Mouse (Mus musculus): Measurements from ENCODE around the gene Cep170. TPM values are rescaled to one million over a fixed set of nuclear protein-coding genes. Genes with fewer than 3 reads are reported as not detected.
A peak's percentile ranks its signal among the peaks of the same experiment; 100 is the strongest.

Gene Cep170
- polyA plus RNA-seq, 1 experiment = 12.1 TPM

- peaks cover 10% of the 10 kb centered on the region for H3K4me1 ChIP-seq (ENCODE audit: control insufficient read depth, insufficient read depth, low read length)
- TF ChIP-seq CTCF (IDR thresholded peaks at IDR 0.05; ENCODE audit: control insufficient read depth, insufficient read depth, low read length) (no peak), POLR2A (IDR thresholded peaks at IDR 0.05; ENCODE audit: borderline replicate concordance, control insufficient read depth, low read depth, low read length) (no peak)
- no peak overlapping the region for H3K4me3 ChIP-seq (replicated peaks; ENCODE audit: control insufficient read depth, low read depth, low read length)
- 5% methylated on average over 1 of the region's 1 CpGs for WGBS
- no peak overlapping the region for H3K27ac ChIP-seq (ENCODE audit: control insufficient read depth, insufficient read depth, low read depth, low read length, poor library complexity)
Measured at GRCm38 (mm10) chr1:176821929-176822328, 8.1 kb upstream of the Cep170 start.

GRCm38 (mm10) chr1:176818763-176819162, 4.9 kb upstream of the Cep170 start:
- no peak overlapping the region for H3K4me3 ChIP-seq (replicated peaks; ENCODE audit: control insufficient read depth, low read depth, low read length)
- H3K27ac ChIP-seq (ENCODE audit: control insufficient read depth, insufficient read depth, low read depth, low read length, poor library complexity) = peak overlapping the region; percentile 42; the same call in 1 of the 2 replicates
- TF ChIP-seq CTCF (IDR thresholded peaks at IDR 0.05; ENCODE audit: control insufficient read depth, insufficient read depth, low read length) (no peak), POLR2A (IDR thresholded peaks at IDR 0.05; ENCODE audit: borderline replicate concordance, control insufficient read depth, low read depth, low read length) (no peak)
- H3K4me1 ChIP-seq (ENCODE audit: control insufficient read depth, insufficient read depth, low read length) = peaks cover 6% of the 10 kb centered on the region
- 40% methylated on average over 6 of the region's 6 CpGs for WGBS

- TF ChIP-seq POLR2A (IDR thresholded peaks at IDR 0.05; ENCODE audit: borderline replicate concordance, control insufficient read depth, low read depth, low read length) (no peak), CTCF (IDR thresholded peaks at IDR 0.05; ENCODE audit: control insufficient read depth, insufficient read depth, low read length) (no peak)
- peaks cover 6% of the 10 kb centered on the region for H3K4me1 ChIP-seq (ENCODE audit: control insufficient read depth, insufficient read depth, low read length)
- no peak overlapping the region for H3K27ac ChIP-seq (ENCODE audit: control insufficient read depth, insufficient read depth, low read depth, low read length, poor library complexity)
- H3K4me3 ChIP-seq (replicated peaks; ENCODE audit: control insufficient read depth, low read depth, low read length) = no peak overlapping the region
- WGBS = 50% methylated on average over 2 of the region's 2 CpGs
Measured at GRCm38 (mm10) chr1:176818147-176818546, 4.3 kb upstream of the Cep170 start.

GRCm38 (mm10) chr1:176816728-176817127, 2.9 kb upstream of the Cep170 start:
- Histone ChIP-seq H3K4me1 (ENCODE audit: control insufficient read depth, insufficient read depth, low read length) (peaks cover 6% of the 10 kb centered on the region), H3K4me3 (replicated peaks; ENCODE audit: control insufficient read depth, low read depth, low read length) (no peak overlapping the region), H3K27ac (ENCODE audit: control insufficient read depth, insufficient read depth, low read depth, low read length, poor library complexity) (0 out of 2 replicates have a peak overlapping the region, but pooled peaks have one; percentile 8)
- 29% methylated on average over 4 of the region's 4 CpGs for WGBS
- TF ChIP-seq CTCF (IDR thresholded peaks at IDR 0.05; ENCODE audit: control insufficient read depth, insufficient read depth, low read length) (no peak), POLR2A (IDR thresholded peaks at IDR 0.05; ENCODE audit: borderline replicate concordance, control insufficient read depth, low read depth, low read length) (no peak)

- WGBS = under 1% methylated on average over 25 of the region's 25 CpGs
- Histone ChIP-seq H3K4me1 (ENCODE audit: control insufficient read depth, insufficient read depth, low read length) (peaks cover 6% of the 10 kb centered on the region), H3K27ac (ENCODE audit: control insufficient read depth, insufficient read depth, low read depth, low read length, poor library complexity) (peak within 1 kb of the TSS; percentile 96), H3K4me3 (replicated peaks; ENCODE audit: control insufficient read depth, low read depth, low read length) (peak within 1 kb of the TSS; percentile 80)
- 0 out of 2 replicates have a peak, but pooled peaks have one; percentile 0 for TF ChIP-seq CTCF (IDR thresholded peaks at IDR 0.05; ENCODE audit: control insufficient read depth, insufficient read depth, low read length)
- TF ChIP-seq POLR2A (IDR thresholded peaks at IDR 0.05; ENCODE audit: borderline replicate concordance, control insufficient read depth, low read depth, low read length) = peak; percentile 16; the same call in 1 of the 2 replicates
Measured at GRCm38 (mm10) chr1:176814591-176815062, 760 bp upstream of the Cep170 start, which contains the start of gene Sdccag8. Gene Sdccag8 (plus strand): TSS chr1:176814660.

- TF ChIP-seq POLR2A (IDR thresholded peaks at IDR 0.05; ENCODE audit: borderline replicate concordance, control insufficient read depth, low read depth, low read length) (peak; percentile 58; the same call in 1 of the 2 replicates), CTCF (IDR thresholded peaks at IDR 0.05; ENCODE audit: control insufficient read depth, insufficient read depth, low read length) (no peak)
Measured at GRCm38 (mm10) chr1:176813292-176814035, 403 bp downstream of the Cep170 start.

GRCm38 (mm10) chr1:176812491-176813291, 1.2 kb downstream of the Cep170 start:
- TF ChIP-seq POLR2A (IDR thresholded peaks at IDR 0.05; ENCODE audit: borderline replicate concordance, control insufficient read depth, low read depth, low read length) (no peak), CTCF (IDR thresholded peaks at IDR 0.05; ENCODE audit: control insufficient read depth, insufficient read depth, low read length) (no peak)
- Histone ChIP-seq H3K27ac (ENCODE audit: control insufficient read depth, insufficient read depth, low read depth, low read length, poor library complexity) (peak overlapping the region; percentile 96), H3K4me3 (replicated peaks; ENCODE audit: control insufficient read depth, low read depth, low read length) (peak overlapping the region; percentile 80), H3K4me1 (ENCODE audit: control insufficient read depth, insufficient read depth, low read length) (peaks cover 1% of the 10 kb centered on the region; the same call in 1 of the 2 replicates)
- WGBS = 11% methylated on average over 11 of the region's 11 CpGs

More at GRCm38 (mm10) chr1:176813292-176814035, 403 bp downstream of the Cep170 start:
- Histone ChIP-seq H3K4me1 (ENCODE audit: control insufficient read depth, insufficient read depth, low read length) (peaks cover 4% of the 10 kb centered on the region; the same call in 1 of the 2 replicates), H3K27ac (ENCODE audit: control insufficient read depth, insufficient read depth, low read depth, low read length, poor library complexity) (peak overlapping the region; percentile 96), H3K4me3 (replicated peaks; ENCODE audit: control insufficient read depth, low read depth, low read length) (peak overlapping the region; percentile 80)
- WGBS = under 1% methylated on average over 75 of the region's 75 CpGs

- no peak overlapping the region for H3K4me3 ChIP-seq (replicated peaks; ENCODE audit: control insufficient read depth, low read depth, low read length)
- no peak overlapping the region for H3K27ac ChIP-seq (ENCODE audit: control insufficient read depth, insufficient read depth, low read depth, low read length, poor library complexity)
Measured at GRCm38 (mm10) chr1:176811892-176812291, 2.0 kb downstream of the Cep170 start.

More at GRCm38 (mm10) chr1:176811892-176812291, 2.0 kb downstream of the Cep170 start:
- TF ChIP-seq POLR2A (IDR thresholded peaks at IDR 0.05; ENCODE audit: borderline replicate concordance, control insufficient read depth, low read depth, low read length) = no peak
- TF ChIP-seq CTCF (IDR thresholded peaks at IDR 0.05; ENCODE audit: control insufficient read depth, insufficient read depth, low read length) = no peak
- 46% methylated on average over 3 of the region's 3 CpGs for WGBS
- H3K4me1 ChIP-seq (ENCODE audit: control insufficient read depth, insufficient read depth, low read length) = peaks cover under 1% of the 10 kb centered on the region; the same call in 1 of the 2 replicates

All from bone marrow, adult 2 months (tissue).